Mouse (Mus musculus): Measurements from ENCODE around the gene Atxn10.

Atxn10 gene

DNA sequence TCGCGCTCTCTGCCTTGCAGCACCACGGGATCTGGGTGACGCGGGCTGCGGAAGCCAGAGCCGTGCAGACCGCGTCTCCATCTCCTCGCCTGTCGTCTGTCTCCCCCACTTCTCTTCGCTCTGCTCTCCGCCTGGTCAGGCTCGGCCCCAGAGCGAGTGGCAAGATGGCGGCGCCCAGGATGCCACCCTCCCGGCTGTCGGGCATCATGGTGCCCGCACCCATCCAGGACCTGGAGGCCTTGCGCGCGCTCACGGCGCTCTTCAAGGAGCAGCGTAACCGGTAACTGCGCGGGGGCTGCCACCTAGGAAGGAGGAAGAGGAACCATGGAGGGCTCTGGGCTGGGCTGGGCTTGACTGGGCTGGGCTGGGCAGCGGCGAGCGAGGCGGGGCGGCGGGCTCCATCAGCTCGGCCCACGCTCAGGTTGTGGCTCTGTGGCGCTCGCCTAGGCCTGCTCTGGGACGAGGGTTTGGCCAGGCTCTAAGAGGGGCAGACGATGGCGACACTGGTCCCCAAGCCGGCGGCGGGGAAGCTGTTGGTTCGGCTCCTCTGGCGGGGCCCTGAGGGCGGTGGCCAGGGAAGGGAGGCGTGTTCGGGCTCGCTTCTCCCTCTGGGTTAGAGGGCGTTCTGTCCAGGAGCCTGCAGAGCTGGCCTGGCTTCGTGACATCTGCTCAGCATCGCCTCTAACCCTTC, 401 bp downstream of the Atxn10 start:
- DNase-seq, result peak; percentile 78

DNA sequence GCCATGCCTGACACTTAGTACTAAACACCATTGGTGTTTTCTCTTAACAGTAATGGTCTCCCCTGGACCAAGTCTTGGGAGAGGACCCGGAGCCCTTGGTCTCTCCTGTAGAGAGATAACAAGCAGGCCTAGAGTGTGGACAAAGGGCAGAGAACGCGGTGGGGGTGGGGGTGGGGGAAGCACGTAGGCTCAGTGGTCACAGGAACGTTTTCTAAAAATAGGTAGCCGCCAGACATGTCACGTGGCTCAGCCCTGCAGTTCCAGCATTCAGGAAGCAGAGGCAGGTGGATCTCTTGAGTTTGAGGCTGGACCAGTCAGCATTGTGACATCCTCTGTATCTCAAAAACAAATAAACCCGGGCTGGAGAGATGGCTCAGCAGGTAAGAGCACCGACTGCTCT, 1.2 kb downstream of the Atxn10 start:
- DNase-seq, result no peak

GRCm38 (mm10) chr15:85337979-85338378, 1.9 kb downstream of the Atxn10 start:
- peak; percentile 65 for DNase-seq

DNA sequence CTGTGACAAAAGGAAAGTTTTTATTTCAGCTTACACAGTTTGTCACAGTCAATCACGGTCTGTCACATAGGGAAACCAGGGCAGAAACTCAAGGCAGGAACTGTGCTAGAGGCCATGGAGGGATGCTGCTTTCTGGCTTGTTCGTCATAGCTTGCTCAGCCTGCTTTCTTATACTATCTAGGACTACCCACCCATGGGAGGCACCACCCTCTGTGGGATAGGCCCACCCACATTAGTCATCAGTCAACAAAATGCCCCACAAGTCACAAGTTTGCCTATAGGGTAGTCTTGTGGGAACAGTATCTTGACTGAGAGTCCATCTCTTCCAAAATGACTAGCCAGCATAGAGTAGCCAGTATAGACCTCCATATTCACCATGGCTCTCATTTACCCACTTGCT, 6.2 kb downstream of the Atxn10 start:
- DNase-seq, result no peak

DNA sequence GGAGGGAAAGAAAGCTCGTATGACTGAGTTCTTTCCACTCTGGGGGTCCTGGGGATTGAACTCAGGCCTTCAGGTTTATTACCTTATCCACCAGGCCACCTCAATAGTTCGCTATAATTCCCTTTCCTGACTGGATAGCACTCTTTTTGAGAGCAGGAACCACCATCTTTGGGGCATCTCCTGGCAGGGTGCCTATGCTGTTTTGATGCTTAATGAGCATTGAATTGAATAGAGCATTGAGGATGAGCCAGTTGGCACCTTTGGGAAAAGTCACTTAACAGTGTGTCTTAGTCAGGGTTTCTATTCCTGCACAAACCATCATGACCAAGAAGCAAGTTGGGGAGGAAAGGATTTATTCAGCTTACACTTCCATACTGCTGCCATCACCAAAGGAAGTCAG, 8.6 kb downstream of the Atxn10 start:
- no peak for DNase-seq

GRCm38 (mm10) chr15:85347058-85347700, 11.1 kb downstream of the Atxn10 start:
- no peak for DNase-seq

GRCm38 (mm10) chr15:85350144-85350543, 14.1 kb downstream of the Atxn10 start:
- no peak for DNase-seq

DNA sequence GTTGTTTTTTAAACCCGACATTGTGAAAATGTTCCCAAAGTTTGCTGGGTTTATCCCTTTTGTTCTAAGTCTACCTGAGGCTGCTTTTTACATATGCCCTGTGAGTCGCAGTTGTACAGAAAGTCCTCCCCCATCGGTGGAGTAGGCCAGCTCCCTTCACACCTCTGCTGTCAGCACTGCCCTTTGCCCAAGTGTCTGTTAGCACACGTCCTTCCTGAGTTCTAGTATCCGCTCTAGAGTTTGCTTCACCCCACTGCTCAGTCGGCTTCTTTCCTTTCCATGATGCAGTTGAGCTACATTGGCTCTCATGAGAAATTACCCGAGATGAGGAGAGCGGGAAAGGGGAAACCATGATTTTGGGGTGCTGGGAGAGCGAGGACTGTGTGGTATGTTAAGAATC, 18.0 kb downstream of the Atxn10 start:
- no peak for DNase-seq

DNA sequence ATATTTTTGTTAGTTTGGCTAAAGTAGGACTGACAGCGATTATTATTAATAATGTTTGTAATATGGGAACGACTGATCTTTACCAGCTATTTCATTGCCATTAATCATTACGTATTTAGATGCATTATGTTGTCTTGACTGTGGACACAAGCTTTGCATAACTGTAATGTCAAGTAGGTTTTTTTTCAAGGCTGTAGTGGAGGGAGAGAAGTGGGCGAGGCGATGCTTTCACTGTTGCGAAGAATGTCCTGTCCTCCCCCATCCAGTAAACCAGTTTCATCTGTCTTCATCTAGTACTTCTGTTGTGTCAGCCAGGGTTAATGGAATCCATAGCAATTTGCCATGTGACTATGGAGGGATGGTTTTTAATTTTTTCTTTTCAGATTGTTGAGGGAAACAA, 20.1 kb downstream of the Atxn10 start:
- no peak for DNase-seq

DNA sequence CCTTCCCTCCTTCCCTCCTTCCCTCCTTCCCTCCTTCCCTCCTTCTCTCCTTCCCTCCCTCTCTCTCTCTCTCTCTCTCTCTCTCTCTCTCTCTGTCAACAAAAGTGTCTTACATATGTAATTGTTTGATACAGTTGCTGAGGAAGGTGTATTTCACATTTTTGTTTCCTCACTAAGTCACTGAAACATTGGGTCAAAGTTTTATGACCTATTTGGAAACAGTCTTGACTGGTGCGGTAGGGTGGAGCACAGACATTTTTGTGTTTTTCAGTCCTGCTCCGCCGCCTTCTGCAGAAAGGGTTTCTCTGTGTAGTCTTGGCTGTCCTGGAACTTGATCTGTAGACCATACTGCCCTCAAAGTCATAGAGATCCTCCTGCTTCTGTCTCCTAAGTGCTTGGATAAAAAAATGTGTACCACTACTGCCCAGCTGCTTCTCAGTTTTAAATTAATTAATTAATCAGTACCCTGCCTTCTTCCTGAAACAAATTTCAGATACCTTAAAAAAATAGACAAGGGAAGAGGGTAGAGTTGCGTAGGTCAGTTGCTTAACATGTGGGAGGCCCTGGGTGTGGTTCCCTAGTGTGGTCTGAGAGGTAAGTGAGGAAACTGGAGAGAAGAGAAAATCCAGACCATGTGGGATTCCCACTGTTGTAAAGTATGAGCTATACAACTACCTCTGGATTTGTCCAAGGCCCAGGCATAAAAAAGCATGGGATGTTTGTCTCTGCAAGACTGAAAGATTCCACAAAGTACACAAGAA, 21.6 kb downstream of the Atxn10 start:
- DNase-seq, result no peak

DNA sequence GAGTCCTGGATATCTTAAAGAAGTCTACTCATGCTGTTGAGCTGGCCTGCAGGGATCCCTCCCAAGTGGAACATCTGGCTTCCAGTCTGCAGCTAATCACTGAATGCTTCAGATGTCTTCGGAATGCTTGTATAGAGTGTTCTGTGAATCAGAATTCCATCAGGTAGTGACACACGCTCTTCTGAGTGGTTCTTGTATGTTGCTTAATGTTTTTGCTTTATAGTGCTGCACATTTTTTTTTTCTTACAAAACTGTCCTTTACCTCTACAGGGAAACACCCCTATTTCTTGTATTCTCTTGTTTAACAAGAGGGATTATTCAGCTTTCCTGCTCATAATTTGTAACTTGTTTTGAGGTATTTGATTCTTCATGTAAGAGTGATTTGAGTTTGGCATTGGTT, 23.4 kb downstream of the Atxn10 start:
- no peak for DNase-seq

DNA sequence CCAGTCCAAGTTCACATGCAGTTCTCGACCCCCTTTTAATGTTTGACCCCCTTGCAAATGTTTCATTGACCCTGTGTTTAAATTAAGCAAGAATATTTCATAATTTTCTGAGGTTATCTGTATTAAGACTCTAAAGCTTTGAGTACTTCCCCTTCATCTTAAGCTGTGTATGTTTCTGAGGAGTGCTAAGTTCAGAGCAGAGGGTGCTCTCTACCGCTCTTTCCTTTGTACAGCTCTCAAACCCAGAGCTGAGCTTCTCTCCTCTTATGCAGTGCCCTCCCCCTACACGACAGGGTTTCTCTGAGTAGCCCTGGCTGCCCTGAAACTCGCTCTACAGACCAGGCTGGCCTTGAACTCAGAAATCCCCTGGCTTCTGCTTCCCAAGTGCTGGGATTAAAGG, 23.9 kb downstream of the Atxn10 start:
- DNase-seq, result no peak

DNA sequence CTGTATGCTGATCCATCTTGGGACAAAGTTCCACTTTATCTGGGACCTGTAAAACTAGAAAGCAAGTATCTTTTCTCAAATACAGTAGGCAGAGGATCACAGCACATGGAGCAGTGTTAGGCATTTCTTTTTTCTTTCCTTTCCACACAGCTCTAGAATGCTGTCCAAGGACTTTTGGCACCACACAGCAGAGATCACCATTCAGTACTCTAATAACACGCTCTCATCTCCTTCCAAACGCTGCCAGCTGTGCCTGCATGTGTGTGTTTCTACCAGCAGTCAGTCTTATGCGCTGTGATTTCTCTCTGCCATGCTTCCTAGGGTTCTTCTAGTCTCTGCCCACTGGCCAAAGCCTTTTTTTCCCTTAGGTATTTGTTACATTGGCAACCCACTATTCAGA, 28.3 kb downstream of the Atxn10 start:
- DNase-seq, result no peak

GRCm38 (mm10) chr15:85366938-85367337, 30.9 kb downstream of the Atxn10 start:
- no peak for DNase-seq

DNA sequence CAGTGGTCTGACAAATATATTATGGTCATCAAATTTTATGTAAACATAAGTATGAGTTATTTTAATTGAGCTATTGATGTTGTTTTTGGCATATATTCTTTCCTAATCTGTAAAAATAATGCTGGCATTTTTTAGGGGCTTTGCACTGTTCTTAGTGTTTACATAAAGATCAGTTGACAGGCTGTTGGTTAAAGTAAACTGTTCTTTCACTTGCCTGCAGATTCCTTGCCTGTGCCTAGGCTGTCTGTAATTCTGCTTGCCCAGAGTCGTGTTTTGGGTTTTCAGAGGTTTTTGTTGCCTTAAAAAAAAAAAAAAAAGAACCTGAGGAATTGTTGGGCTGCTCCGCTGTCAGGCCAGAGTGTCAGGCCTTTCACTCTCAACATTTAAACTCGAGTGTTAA, 33.7 kb downstream of the Atxn10 start:
- no peak for DNase-seq

- no peak for DNase-seq
Measured at GRCm38 (mm10) chr15:85373125-85373524, 37.1 kb downstream of the Atxn10 start.

DNA sequence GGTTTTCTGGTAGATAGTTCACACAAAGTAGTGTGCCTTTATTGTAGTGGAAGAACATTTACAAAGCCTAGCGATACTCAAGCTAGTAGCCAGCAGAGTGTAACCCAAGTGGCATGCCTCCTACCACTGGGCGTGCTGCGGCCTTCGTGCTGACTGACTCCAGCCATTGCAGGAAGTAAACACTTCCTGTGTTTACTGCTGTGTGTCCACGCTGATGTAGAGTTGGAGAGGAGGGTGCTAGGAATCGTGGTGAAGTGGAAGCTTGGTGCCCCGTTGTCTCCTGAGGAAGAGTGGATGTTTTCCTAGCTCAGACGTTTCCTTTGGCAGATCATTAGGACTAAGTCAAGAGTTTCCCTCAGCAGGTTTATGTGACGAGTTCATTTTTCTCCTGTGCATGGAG, 47.4 kb downstream of the Atxn10 start:
- DNase-seq, result no peak

DNA sequence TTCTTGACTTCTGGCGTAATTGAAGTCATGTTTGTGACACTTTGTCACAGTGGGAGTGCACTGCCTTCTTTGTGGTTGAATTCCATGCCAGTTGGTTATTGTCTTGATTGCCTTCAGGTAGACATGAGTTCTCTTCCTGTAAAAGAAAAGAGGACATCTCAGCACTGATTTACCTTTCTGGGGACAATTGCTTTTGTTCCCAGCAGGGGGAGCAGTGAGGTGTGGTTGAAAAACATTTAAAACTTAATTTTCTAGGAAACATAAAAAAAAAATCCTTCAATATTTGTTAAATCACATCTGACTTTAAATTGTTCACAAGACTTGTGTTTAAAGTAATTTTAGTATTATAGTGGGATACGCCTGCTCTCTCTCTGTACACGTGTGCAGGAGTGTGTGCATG, 52.7 kb downstream of the Atxn10 start:
- DNase-seq, result no peak

DNA sequence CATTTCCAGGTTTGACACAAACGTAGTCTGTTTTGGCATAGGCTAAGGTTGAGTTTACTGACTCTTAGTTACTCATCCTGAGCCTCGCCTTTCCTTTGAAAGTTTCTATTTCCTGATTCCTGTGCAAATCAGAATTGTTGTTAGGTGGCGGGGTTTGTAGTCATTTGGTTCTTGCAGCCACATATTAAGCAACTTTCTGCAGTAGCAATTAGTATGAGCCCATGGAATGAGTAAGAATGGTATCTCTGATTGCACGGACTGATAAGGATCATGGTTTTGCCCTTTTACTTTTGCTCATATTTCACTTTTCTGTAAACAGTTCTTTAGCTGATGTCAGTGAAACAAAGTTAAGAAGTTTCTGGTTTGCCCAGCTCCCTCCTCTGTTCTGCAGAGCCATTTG, 53.9 kb downstream of the Atxn10 start:
- no peak for DNase-seq

GRCm38 (mm10) chr15:85395360-85395759, 59.3 kb downstream of the Atxn10 start:
- DNase-seq, result no peak

GRCm38 (mm10) chr15:85401926-85402325, 65.9 kb downstream of the Atxn10 start:
- peak; percentile 58 for DNase-seq

GRCm38 (mm10) chr15:85403256-85403731, 67.2 kb downstream of the Atxn10 start:
- peak; percentile 94 for DNase-seq

GRCm38 (mm10) chr15:85404739-85405138, 68.7 kb downstream of the Atxn10 start:
- DNase-seq, result no peak

- DNase-seq, result no peak
Measured at GRCm38 (mm10) chr15:85405567-85405966, 69.5 kb downstream of the Atxn10 start.

All from cerebellum, adult 9-10 months (tissue).